Mouse (Mus musculus): Measurements from ENCODE around the gene Znrf3. TPM values are rescaled to one million over a fixed set of nuclear protein-coding genes. Genes with fewer than 3 reads are reported as not detected.
A peak's percentile ranks its signal among the peaks of the same experiment; 100 is the strongest.

Gene Znrf3
- total and polyA plus RNA-seq, 2 experiments from 2014 or later: 9.9 to 13.6 TPM

GRCm38 (mm10) chr11:5307024-5307905 is 137.4 kb downstream of the Znrf3 start:
- no peaks in the 10 kb centered on the region for H3K27me3 ChIP-seq (ENCODE audit: insufficient read depth, low read length)
- ATAC-seq: no peak
- H3K9ac ChIP-seq (replicated peaks; ENCODE audit: low read length): no peak overlapping the region
- 84% methylated on average over 13 of the region's 13 CpGs for WGBS
- H3K36me3 ChIP-seq (ENCODE audit: insufficient read depth, low read length): no peaks in the 10 kb centered on the region
- TF ChIP-seq CTCF (IDR thresholded peaks at IDR 0.05; ENCODE audit: low read depth): no peak
- H3K27ac ChIP-seq: no peak overlapping the region
- DNase-seq (ENCODE audit: low spot score): no peak
- no peak overlapping the region for H3K4me2 ChIP-seq (ENCODE audit: low read depth, low read length)
- H3K9me3 ChIP-seq (ENCODE audit: low read length): no peaks in the 10 kb centered on the region
- H3K4me3 ChIP-seq (ENCODE audit: low read length): no peak overlapping the region
- H3K4me1 ChIP-seq (ENCODE audit: insufficient read depth, low read length): no peaks in the 10 kb centered on the region

GRCm38 (mm10) chr11:5306017-5306416 is 138.6 kb downstream of the Znrf3 start:
- Histone ChIP-seq H3K4me2 (ENCODE audit: low read depth, low read length) (no peak overlapping the region), H3K27me3 (ENCODE audit: insufficient read depth, low read length) (no peaks in the 10 kb centered on the region), H3K4me3 (ENCODE audit: low read length) (no peak overlapping the region), H3K9me3 (ENCODE audit: low read length) (no peaks in the 10 kb centered on the region), H3K4me1 (ENCODE audit: insufficient read depth, low read length) (no peaks in the 10 kb centered on the region), H3K36me3 (ENCODE audit: insufficient read depth, low read length) (no peaks in the 10 kb centered on the region), H3K9ac (replicated peaks; ENCODE audit: low read length) (no peak overlapping the region), H3K27ac (no peak overlapping the region)
- ATAC-seq (no peak), DNase-seq (ENCODE audit: low spot score) (no peak)
- TF ChIP-seq CTCF (IDR thresholded peaks at IDR 0.05; ENCODE audit: low read depth): no peak

- Histone ChIP-seq H3K9me3 (ENCODE audit: low read length) (no peaks in the 10 kb centered on the region), H3K36me3 (ENCODE audit: insufficient read depth, low read length) (no peaks in the 10 kb centered on the region), H3K27me3 (ENCODE audit: insufficient read depth, low read length) (no peaks in the 10 kb centered on the region), H3K4me2 (ENCODE audit: low read depth, low read length) (no peak overlapping the region), H3K4me1 (ENCODE audit: insufficient read depth, low read length) (no peaks in the 10 kb centered on the region), H3K27ac (no peak overlapping the region), H3K9ac (replicated peaks; ENCODE audit: low read length) (no peak overlapping the region), H3K4me3 (ENCODE audit: low read length) (no peak overlapping the region)
- no peak for TF ChIP-seq CTCF (IDR thresholded peaks at IDR 0.05; ENCODE audit: low read depth)
- no peak for DNase-seq (ENCODE audit: low spot score)
- no peak for ATAC-seq
These were observed 140.1 kb downstream of the Znrf3 start for GRCm38 (mm10) chr11:5304526-5304925.

GRCm38 (mm10) chr11:5298007-5298372 is 146.7 kb downstream of the Znrf3 start:
- H3K27me3 ChIP-seq (ENCODE audit: insufficient read depth, low read length): no peaks in the 10 kb centered on the region
- DNase-seq (ENCODE audit: low spot score): no peak
- H3K9me3 ChIP-seq (ENCODE audit: low read length): no peaks in the 10 kb centered on the region
- no peak overlapping the region for H3K9ac ChIP-seq (replicated peaks; ENCODE audit: low read length)
- H3K27ac ChIP-seq: peak overlapping the region; percentile 28; the same call in 1 of the 2 replicates
- H3K4me2 ChIP-seq (ENCODE audit: low read depth, low read length): no peak overlapping the region
- H3K4me3 ChIP-seq (ENCODE audit: low read length): no peak overlapping the region
- no peak for ATAC-seq
- WGBS: 49% methylated on average over 1 of the region's 1 CpGs
- no peaks in the 10 kb centered on the region for H3K36me3 ChIP-seq (ENCODE audit: insufficient read depth, low read length)
- peaks cover 14% of the 10 kb centered on the region; the same call in 1 of the 2 replicates for H3K4me1 ChIP-seq (ENCODE audit: insufficient read depth, low read length)
- no peak for TF ChIP-seq CTCF (IDR thresholded peaks at IDR 0.05; ENCODE audit: low read depth)

- Histone ChIP-seq H3K4me1 (ENCODE audit: insufficient read depth, low read length) (peaks cover 14% of the 10 kb centered on the region; the same call in 1 of the 2 replicates), H3K9me3 (ENCODE audit: low read length) (no peaks in the 10 kb centered on the region), H3K4me2 (ENCODE audit: low read depth, low read length) (peak overlapping the region; percentile 1; the same call in 1 of the 2 replicates), H3K4me3 (ENCODE audit: low read length) (no peak overlapping the region), H3K36me3 (ENCODE audit: insufficient read depth, low read length) (no peaks in the 10 kb centered on the region), H3K9ac (replicated peaks; ENCODE audit: low read length) (no peak overlapping the region), H3K27me3 (ENCODE audit: insufficient read depth, low read length) (no peaks in the 10 kb centered on the region), H3K27ac (peak overlapping the region; percentile 28)
- ATAC-seq: peak; percentile 90
- WGBS: 29% methylated on average over 13 of the region's 13 CpGs
- no peak for TF ChIP-seq CTCF (IDR thresholded peaks at IDR 0.05; ENCODE audit: low read depth)
- peak; percentile 84 for DNase-seq (ENCODE audit: low spot score)
These were observed 147.3 kb downstream of the Znrf3 start for GRCm38 (mm10) chr11:5297148-5298006.

- ATAC-seq: no peak
These were observed 148.0 kb downstream of the Znrf3 start for GRCm38 (mm10) chr11:5296576-5297115.

More at GRCm38 (mm10) chr11:5296576-5297115, 148.0 kb downstream of the Znrf3 start:
- Histone ChIP-seq H3K4me1 (ENCODE audit: insufficient read depth, low read length) (peaks cover 14% of the 10 kb centered on the region; the same call in 1 of the 2 replicates), H3K4me3 (ENCODE audit: low read length) (no peak overlapping the region), H3K27me3 (ENCODE audit: insufficient read depth, low read length) (no peaks in the 10 kb centered on the region), H3K27ac (peak overlapping the region; percentile 2), H3K9me3 (ENCODE audit: low read length) (no peaks in the 10 kb centered on the region), H3K9ac (replicated peaks; ENCODE audit: low read length) (no peak overlapping the region), H3K36me3 (ENCODE audit: insufficient read depth, low read length) (no peaks in the 10 kb centered on the region), H3K4me2 (ENCODE audit: low read depth, low read length) (no peak overlapping the region)
- DNase-seq (ENCODE audit: low spot score): no peak
- WGBS: 48% methylated on average over 2 of the region's 2 CpGs
- no peak for TF ChIP-seq CTCF (IDR thresholded peaks at IDR 0.05; ENCODE audit: low read depth)
